Mouse (Mus musculus) megakaryocyte-erythroid progenitor cell, adult 5 weeks (primary cell): ENCODE results near the gene Mosmo. TPM values are rescaled to one million over a fixed set of nuclear protein-coding genes. Genes with fewer than 3 reads are reported as not detected.

ENCODE experiments used
- polyA plus RNA-seq: library from polyadenylated mRNA; stranded (reverse); fragments of >175 nt; gene quantifications from 2 replicates; pipeline ENCODE4 v1.2.3, GENCODE M21; 2012

The Mosmo gene
- polyA plus RNA-seq = 18.5 and 20.2 TPM in 2 replicates

GRCm38 (mm10) chr7:120677001-120677643 lies at the start of gene Mosmo:
Gene Mosmo, plus strand, starts transcription at chr7:120677618.

DNA sequence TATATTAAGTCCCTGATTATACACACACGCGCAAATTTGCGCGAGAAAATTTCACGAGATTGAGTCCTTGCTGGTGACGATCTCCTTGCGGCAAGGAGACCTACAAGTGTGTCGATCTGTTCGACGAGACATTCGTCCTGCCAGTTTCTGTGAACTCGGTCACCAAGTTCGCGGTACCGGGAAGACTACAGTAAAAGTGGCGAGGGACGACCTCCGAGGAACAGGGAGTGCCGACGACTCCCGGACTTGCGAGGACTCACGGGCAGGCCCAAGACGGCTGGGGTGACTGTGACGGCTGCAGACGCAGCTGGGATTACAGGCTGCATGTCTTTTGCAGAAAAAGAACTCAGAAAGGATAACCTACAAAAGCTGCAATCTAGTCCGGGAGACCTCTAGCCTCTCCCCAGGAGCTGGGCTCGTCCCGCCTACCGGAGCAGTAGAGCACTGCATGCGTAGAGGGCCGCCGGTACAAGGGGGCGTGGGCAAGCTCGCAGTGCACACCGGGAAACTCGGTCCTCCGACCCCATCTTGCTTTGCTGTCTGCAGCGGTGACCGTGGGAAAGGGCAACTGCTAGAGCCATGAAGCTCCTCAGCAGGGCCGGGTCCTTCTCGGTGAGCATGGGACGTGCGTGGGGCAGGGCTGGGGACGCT lies 42.6 kb upstream of the Mosmo start, which contains the start of gene Uqcrc2:
Gene Uqcrc2, plus strand, starts transcription at position 466 of the 651 bp plus-strand sequence.

GRCm38 (mm10) chr7:120670153-120670875 lies 7.1 kb upstream of the Mosmo start, which contains the start of gene Pdzd9:
Gene Pdzd9, minus strand, starts transcription at chr7:120670343.

GRCm38 (mm10) chr7:120739018-120739417 lies 61.6 kb downstream of the Mosmo start, which contains the start of gene Vwa3a:
Gene Vwa3a, plus strand, starts transcription at chr7:120739318.

Other genes with a start within 250 kb of the Mosmo start
- gene Uqcrc2, start 42.4 kb upstream of the Mosmo start, polyA plus RNA-seq = 8.3 and 8.6 TPM in 2 replicates
- gene Pdzd9, start 7.3 kb upstream of the Mosmo start, polyA plus RNA-seq = not detected in 2 replicates
- not detected in 2 replicates for gene Vwa3a, start 61.7 kb downstream of the Mosmo start, polyA plus RNA-seq
- gene Gm5737, start 134.7 kb downstream of the Mosmo start, polyA plus RNA-seq = not detected in 2 replicates
- 87.6 and 109 TPM in 2 replicates for gene Eef2k, start 165.2 kb downstream of the Mosmo start, polyA plus RNA-seq
- 24.5 and 27.9 TPM in 2 replicates for gene Polr3e, start 240.1 kb downstream of the Mosmo start, polyA plus RNA-seq